Mouse (Mus musculus): ENCODE data around the gene Cers6.

GRCm38 (mm10) chr2:69104511-69105145 lies 243.4 kb downstream of the Cers6 start:
- TF ChIP-seq CTCF (conservative IDR thresholded peaks at IDR 0.05; ENCODE audit: low read length) (no peak), POU5F1 (IDR thresholded peaks at IDR 0.05; ENCODE audit: borderline replicate concordance, low read length) (no peak)

Data from E14TG2a.4 (cell line).